Mouse (Mus musculus) lung, postnatal 0 days (tissue): ENCODE measurements around the gene Prl2b1. TPM values are rescaled to one million over a fixed set of nuclear protein-coding genes. Genes with fewer than 3 reads are reported as not detected.

Experiments
- ATAC-seq: fragments of 200-750 bp; cut with Nextera tagmentation; 2 replicates; pipeline ENCODE4 v1.8.0; 2017; ENCODE audit warnings: moderate library complexity
- DNase-seq: peaks from one replicate; pipeline ENCODE4 v3.0.0-alpha.2; 2016; ENCODE audit warnings: low spot score
- H3K27ac ChIP-seq: fragments of 300-500 bp; sonication (generic); 2 replicates; pipeline ENCODE4 v1.5.1; 2014; ENCODE audit warnings: antibody characterized with exemption, mild to moderate bottlenecking, low read length, mixed read lengths
- H3K27me3 ChIP-seq: fragments of 300-500 bp; sonication (generic); replicated peaks from 2 replicates; pipeline ENCODE4 v1.6.1; 2014; ENCODE audit warnings: low read length, mixed read lengths; ENCODE audit not compliant: insufficient read depth
- H3K36me3 ChIP-seq: fragments of 300-500 bp; sonication (generic); 2 replicates; pipeline ENCODE4 v1.6.1; 2014; ENCODE audit warnings: low read length, mixed read lengths; ENCODE audit not compliant: insufficient read depth
- H3K4me1 ChIP-seq: fragments of 300-500 bp; sonication (generic); 2 replicates; pipeline ENCODE4 v1.6.1; 2014; ENCODE audit warnings: antibody characterized with exemption, low read depth, low read length, mixed read lengths; ENCODE audit not compliant: insufficient read depth
- H3K4me2 ChIP-seq: fragments of 300-500 bp; sonication (generic); replicated peaks from 2 replicates; pipeline ENCODE4 v1.6.1; 2014; ENCODE audit warnings: low read depth, mild to moderate bottlenecking, low read length, moderate library complexity, mixed read lengths
- H3K4me3 ChIP-seq: fragments of 300-500 bp; sonication (generic); 2 replicates; pipeline ENCODE4 v1.5.1; 2014; ENCODE audit warnings: low read depth, low read length
- H3K9ac ChIP-seq: fragments of 300-500 bp; sonication (generic); replicated peaks from 2 replicates; pipeline ENCODE4 v1.6.1; 2014; ENCODE audit warnings: low read depth, mild to moderate bottlenecking
- H3K9me3 ChIP-seq: fragments of 300-500 bp; sonication (generic); 2 replicates; pipeline ENCODE4 v1.6.1; 2016; ENCODE audit warnings: low read length, mixed read lengths
- CTCF ChIP-seq: IDR thresholded peaks from 2 replicates; pipeline ENCODE4 v1.5.1; 2016; ENCODE audit warnings: antibody characterized with exemption, mild to moderate bottlenecking
- EP300 ChIP-seq: IDR thresholded peaks from 2 replicates; pipeline ENCODE4 v1.6.1; 2016; ENCODE audit warnings: antibody characterized with exemption, mild to moderate bottlenecking, control low read depth
- WGBS: fragments of 180-500 bp; shearing (Covaris S2); extraction: QIAGEN DNeasy Blood & Tissue Kit; methylation state at CpG from one replicate; pipeline ENCODE4 v1.1.7; 2014; 5-methylcytosine and 5-hydroxymethylcytosine counted together
- polyA plus RNA-seq: library from polyadenylated mRNA; unstranded; fragments of >200 nt; fragmentation: Nextera tagmentation; extraction: Ambion mirVana; gene quantifications from 2 replicates; pipeline ENCODE4 v1.2.1, GENCODE M21; 2015

The Prl2b1 gene
- polyA plus RNA-seq, 1 experiment from 2014 or later, result not detected

- no peak overlapping the region for H3K27ac ChIP-seq
- H3K9ac ChIP-seq, result no peak overlapping the region
- 45% methylated on average over 3 of the region's 3 CpGs for WGBS
- no peak overlapping the region for H3K4me2 ChIP-seq
- no peak for TF ChIP-seq CTCF
- no peak for TF ChIP-seq EP300
- H3K27me3 ChIP-seq, result no peaks in the 10 kb centered on the region
- H3K36me3 ChIP-seq, result no peaks in the 10 kb centered on the region
- no peak overlapping the region for H3K4me3 ChIP-seq
- DNase-seq (no peak), ATAC-seq (no peak)
- no peaks in the 10 kb centered on the region for H3K9me3 ChIP-seq
- no peaks in the 10 kb centered on the region for H3K4me1 ChIP-seq
Observed at GRCm38 (mm10) chr13:27342733-27343275, 47.8 kb downstream of the Prl2b1 start.

GRCm38 (mm10) chr13:27334989-27335388, 55.7 kb downstream of the Prl2b1 start:
- Histone ChIP-seq H3K4me1 (no peaks in the 10 kb centered on the region), H3K9ac (no peak overlapping the region), H3K4me3 (no peak overlapping the region), H3K9me3 (no peaks in the 10 kb centered on the region), H3K36me3 (no peaks in the 10 kb centered on the region), H3K27ac (no peak overlapping the region), H3K4me2 (no peak overlapping the region), H3K27me3 (no peaks in the 10 kb centered on the region)
- 100% methylated on average over 1 of the region's 1 CpGs for whole genome bisulfite sequencing
- no peak for DNase-seq
- TF ChIP-seq EP300 (no peak), CTCF (no peak)
- ATAC-seq, result no peak

Other genes with a start within 250 kb of the Prl2b1 start
- gene Prl3d3, start 234.1 kb downstream of the Prl2b1 start, polyA plus RNA-seq, result not detected in 2 replicates
- gene Prl3c1, start 194.2 kb downstream of the Prl2b1 start, polyA plus RNA-seq, result not detected in 2 replicates
- gene Prl3b1, start 149.0 kb downstream of the Prl2b1 start, polyA plus RNA-seq, result not detected in 2 replicates
- gene Prl3a1, start 131.4 kb downstream of the Prl2b1 start, polyA plus RNA-seq, result not detected in 2 replicates
- not detected in 2 replicates for gene Prl6a1, start 78.2 kb downstream of the Prl2b1 start, polyA plus RNA-seq
- gene Prl8a2, start 45.2 kb downstream of the Prl2b1 start, polyA plus RNA-seq, result not detected in 2 replicates
- not detected in 2 replicates for gene Prl8a6, start 47.8 kb upstream of the Prl2b1 start, polyA plus RNA-seq
- not detected in 2 replicates for gene Prl8a8, start 122.4 kb upstream of the Prl2b1 start, polyA plus RNA-seq
- not detected in 2 replicates for gene Prl8a9, start 173.8 kb upstream of the Prl2b1 start, polyA plus RNA-seq
- gene Prl8a1, start 191.3 kb upstream of the Prl2b1 start, polyA plus RNA-seq, result not detected in 2 replicates
- gene Prl7b1, start 219.7 kb upstream of the Prl2b1 start, polyA plus RNA-seq, result not detected in 2 replicates